ENCODE assay signal across 13 mouse cellular contexts in the genomic region with DNA sequence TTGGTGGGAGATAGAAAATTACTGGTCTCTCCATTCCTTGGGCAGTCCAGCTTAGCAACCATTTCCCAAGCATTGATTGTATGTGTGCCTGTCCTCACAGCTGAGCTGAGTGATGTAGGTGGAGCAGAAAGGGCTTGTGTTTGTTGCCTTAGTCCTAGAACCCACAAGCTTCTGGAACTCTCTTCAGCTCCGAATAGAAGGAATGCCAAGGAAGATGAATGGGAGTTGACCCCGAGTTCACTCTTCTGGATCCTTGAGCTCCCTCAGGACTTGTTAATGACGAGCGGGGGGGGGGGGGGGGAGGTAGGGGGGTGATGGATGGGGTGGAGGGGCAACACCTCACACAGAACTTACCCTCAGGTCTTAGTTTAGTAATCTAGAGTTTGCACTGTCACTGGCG. TPM values are rescaled to one million over a fixed set of nuclear protein-coding genes. Genes with fewer than 3 reads are reported as not detected.
DNase-seq lines count a peak whose midpoint lies in the region; ATAC-seq and TF ChIP-seq lines count a peak whose summit lies in the region.
"Had no signal": no experiment of that assay in that cellular context is flagged by ENCODE, and none has a peak within 500 bp of the region (broad histone marks: within the 10 kb centered on the region; RNA-seq: fewer than 3 reads in every experiment).

No protein-coding gene starts in this region.

- no peaks in the 10 kb centered on the region for H3K27me3 ChIP-seq in heart, embryonic 11.5 days (ENCODE audit: control insufficient read depth, insufficient read depth, low read length)
- no peaks in the 10 kb centered on the region for H3K27me3 ChIP-seq in embryonic facial prominence, embryonic 10.5 days (replicated peaks; ENCODE audit: low read depth, poor library complexity, severe bottlenecking)
- H3K27me3 ChIP-seq in limb, embryonic 10.5 days (ENCODE audit: low read depth, poor library complexity, severe bottlenecking) = no peaks in the 10 kb centered on the region
- H3K27me3 ChIP-seq: midbrain, embryonic 15.5 days had no signal

- no peak for ATAC-seq in heart, embryonic 11.5 days (replicated peaks; ENCODE audit: insufficient number of reproducible peaks, low FRiP score, low TSS enrichment)
- ATAC-seq in megakaryocyte-erythroid progenitor cell, adult 5-6 weeks (replicated peaks; ENCODE audit: low FRiP score, low TSS enrichment, poor library complexity, severe bottlenecking) = no peak
- ATAC-seq: midbrain, embryonic 15.5 days had no signal

- peak overlapping the region; percentile 29; the same call in 1 of the 2 replicates for H3K27ac ChIP-seq in heart, embryonic 11.5 days (ENCODE audit: low read depth, low read length)
- peak overlapping the region; percentile 62 for H3K27ac ChIP-seq in layer of hippocampus, adult 2 months
- H3K27ac ChIP-seq in embryonic facial prominence, embryonic 10.5 days (replicated peaks) = 0 out of 2 replicates have a peak overlapping the region, but pooled peaks have one; percentile 54
- peak overlapping the region; percentile 37; the same call in 1 of the 2 replicates for H3K27ac ChIP-seq in limb, embryonic 10.5 days
- H3K27ac ChIP-seq: midbrain, embryonic 15.5 days had no signal

- no peak for TF ChIP-seq CTCF in layer of hippocampus, adult 2 months (conservative IDR thresholded peaks at IDR 0.05)

- no peak overlapping the region for H3K4me3 ChIP-seq in heart, embryonic 11.5 days (ENCODE audit: low read depth, low read length)
- no peak overlapping the region for H3K4me3 ChIP-seq in layer of hippocampus, adult 2 months
- H3K4me3 ChIP-seq in embryonic facial prominence, embryonic 10.5 days = no peak overlapping the region
- H3K4me3 ChIP-seq in limb, embryonic 10.5 days = no peak overlapping the region
- H3K4me3 ChIP-seq: erythroblast, embryonic 14.5 days; midbrain, embryonic 15.5 days had no signal

- peaks cover 48% of the 10 kb centered on the region for H3K4me1 ChIP-seq in heart, embryonic 11.5 days (ENCODE audit: control insufficient read depth, insufficient read depth, low read length)
- peaks cover 90% of the 10 kb centered on the region for H3K4me1 ChIP-seq in embryonic facial prominence, embryonic 10.5 days
- peaks cover 88% of the 10 kb centered on the region for H3K4me1 ChIP-seq in limb, embryonic 10.5 days

- no peaks in the 10 kb centered on the region for H3K36me3 ChIP-seq in heart, embryonic 11.5 days (ENCODE audit: control insufficient read depth, insufficient read depth, low read length)
- peaks cover 3% of the 10 kb centered on the region; the same call in 1 of the 2 replicates for H3K36me3 ChIP-seq in embryonic facial prominence, embryonic 10.5 days (replicated peaks)
- H3K36me3 ChIP-seq in limb, embryonic 10.5 days = peaks cover 3% of the 10 kb centered on the region; the same call in 1 of the 2 replicates
- H3K36me3 ChIP-seq: midbrain, embryonic 15.5 days had no signal

- intact Hi-C loops in heart, postnatal 25 days (cut with DNase I) = no loop called here

- no peaks in the 10 kb centered on the region for H3K9me3 ChIP-seq in heart, embryonic 11.5 days (replicated peaks; ENCODE audit: control insufficient read depth, low read length)
- no peaks in the 10 kb centered on the region for H3K9me3 ChIP-seq in embryonic facial prominence, embryonic 10.5 days
- H3K9me3 ChIP-seq in limb, embryonic 10.5 days (replicated peaks) = no peaks in the 10 kb centered on the region
- H3K9me3 ChIP-seq: midbrain, embryonic 15.5 days had no signal

- no peak for DNase-seq in heart, postnatal 25 days (ENCODE audit: low spot score)
- no peak for DNase-seq in layer of hippocampus, adult 2 months (ENCODE audit: low spot score in 2 of 2)
- DNase-seq in layer of hippocampus, postnatal 36 days = no peak
- DNase-seq in embryonic facial prominence, embryonic 10.5 days (ENCODE audit: low spot score) = no peak
- DNase-seq in limb, embryonic 10.5 days (ENCODE audit: low spot score) = no peak
- DNase-seq: cerebellum, postnatal 14 days; gastrocnemius, postnatal 36 days; lung, adult 18-20 months; thymus, postnatal 4 days had no signal

- H3K9ac ChIP-seq in heart, embryonic 11.5 days (ENCODE audit: low read depth, low read length) = no peak overlapping the region
- H3K9ac ChIP-seq: midbrain, embryonic 15.5 days had no signal

- H3K4me2 ChIP-seq in heart, embryonic 11.5 days = no peak overlapping the region
- H3K4me2 ChIP-seq: midbrain, embryonic 15.5 days had no signal

- WGBS in heart, embryonic 11.5 days (ENCODE audit: insufficient replicate concordance) = 37% methylated on average over 4 of the region's 5 CpGs
- 40% methylated on average over 5 of the region's 5 CpGs for WGBS in embryonic facial prominence, embryonic 10.5 days
- 15% methylated on average over 5 of the region's 5 CpGs for WGBS in limb, embryonic 10.5 days

RNA-seq across cellular contexts. Expression of a gene that starts 25.9 kb away (rescaled TPM):
- polyA plus RNA-seq in heart, embryonic 11.5 days (2014; fragmentation: Nextera tagmentation; extraction: Ambion mirVana) = 12.5 and 13.4 TPM in 2 replicates
- total RNA-seq in heart, postnatal 25 days (2021) = 10 to 100 TPM; 19.3 to 19.5 TPM
- total RNA-seq in layer of hippocampus, adult 2 months (2021) = 10 to 100 TPM; 22.2 to 25.5 TPM
- 10 to 100 TPM; 23.2 to 24.6 TPM for total RNA-seq in layer of hippocampus, postnatal 36 days (2021)
- polyA plus RNA-seq in embryonic facial prominence, embryonic 10.5 days (2016; fragmentation: Nextera tagmentation; extraction: Ambion mirVana) = 22.0 and 23.2 TPM in 2 replicates
- polyA plus RNA-seq in limb, embryonic 10.5 days (2016; fragmentation: Nextera tagmentation; extraction: Ambion mirVana) = 22.7 and 29.6 TPM in 2 replicates
- total RNA-seq in megakaryocyte-erythroid progenitor cell, adult 5-6 weeks (2014; fragmentation: Nextera tagmentation) = 36.0 and 55.9 TPM in 2 replicates
- 33.4 TPM in 2 replicates for total RNA-seq in megakaryocyte-erythroid progenitor cell, adult 5-6 weeks (2017)
